Mouse (Mus musculus): ENCODE results near the gene Helz.
A peak's percentile ranks its signal among the peaks of the same experiment; 100 is the strongest.
"Not testable (repeated sequence)": the region's sequence is repeated elsewhere in the genome, so short reads cannot be mapped to it uniquely, and the experiment has no call there.

Helz gene

GRCm38 (mm10) chr11:107546667-107547301 is 946 bp upstream of the Helz start:
- DNase-seq (ENCODE audit: extremely low read depth, insufficient read length, low spot score) = peak; percentile 65

DNA sequence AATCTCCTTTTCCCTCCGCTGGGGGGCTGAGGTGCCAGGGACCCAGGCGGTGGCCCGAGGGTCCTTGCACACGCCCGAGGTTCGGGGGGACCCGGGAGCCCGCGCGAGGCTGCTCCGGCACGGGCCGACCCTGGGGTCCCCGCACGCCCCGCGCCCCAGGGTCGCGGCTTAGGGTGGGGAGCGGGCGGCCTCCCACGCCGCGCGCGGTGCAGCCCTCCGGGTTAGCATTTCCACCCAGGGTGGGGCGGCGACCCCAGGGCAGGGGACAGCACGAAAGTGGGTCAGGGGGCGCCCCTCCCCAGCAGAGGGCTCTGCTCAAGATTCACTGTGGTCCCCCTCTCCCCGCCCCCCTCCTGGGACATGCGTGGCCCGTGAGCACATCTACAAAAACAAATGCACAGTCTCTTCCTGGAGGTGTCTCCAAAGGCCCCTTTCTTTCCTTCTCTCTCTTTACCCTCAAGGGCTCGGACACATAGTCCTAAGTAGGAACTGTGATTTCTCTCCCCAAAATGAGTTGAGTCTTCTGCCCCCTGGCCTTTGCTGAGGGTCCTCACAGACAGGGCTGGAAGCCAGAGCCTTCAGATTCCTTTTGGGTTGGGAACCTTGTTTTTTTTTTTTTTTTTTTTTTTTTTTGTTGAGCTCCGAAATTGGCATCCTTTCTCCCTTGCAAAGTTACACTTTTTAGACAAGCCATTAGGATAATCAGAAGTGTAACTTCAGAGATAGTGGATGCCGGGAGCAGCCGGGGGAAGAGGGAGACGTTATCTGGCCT is 660 bp downstream of the Helz start:
- no peak for DNase-seq (ENCODE audit: extremely low read depth, insufficient read length, low spot score)

DNA sequence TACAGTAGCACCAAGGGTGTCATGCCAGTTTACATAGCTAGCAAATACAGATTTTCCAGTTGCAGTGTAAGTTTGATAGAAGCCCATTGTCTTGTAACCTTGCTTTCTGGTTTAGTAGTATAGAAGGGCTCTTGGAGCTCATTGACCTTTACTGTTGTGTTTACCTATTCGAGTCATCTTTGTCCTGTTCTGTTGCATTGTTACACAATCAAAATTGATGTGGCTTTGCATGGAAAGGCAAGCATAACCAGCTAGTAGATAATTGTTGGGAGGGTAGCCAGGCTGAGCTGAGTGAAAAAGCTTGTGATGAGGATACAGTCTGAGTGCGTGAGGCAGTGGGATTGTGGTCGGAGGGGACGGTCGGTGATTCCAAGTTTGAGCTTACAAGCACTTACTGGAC is 12.1 kb downstream of the Helz start:
- DNase-seq (ENCODE audit: extremely low read depth, insufficient read length, low spot score) = no peak

DNA sequence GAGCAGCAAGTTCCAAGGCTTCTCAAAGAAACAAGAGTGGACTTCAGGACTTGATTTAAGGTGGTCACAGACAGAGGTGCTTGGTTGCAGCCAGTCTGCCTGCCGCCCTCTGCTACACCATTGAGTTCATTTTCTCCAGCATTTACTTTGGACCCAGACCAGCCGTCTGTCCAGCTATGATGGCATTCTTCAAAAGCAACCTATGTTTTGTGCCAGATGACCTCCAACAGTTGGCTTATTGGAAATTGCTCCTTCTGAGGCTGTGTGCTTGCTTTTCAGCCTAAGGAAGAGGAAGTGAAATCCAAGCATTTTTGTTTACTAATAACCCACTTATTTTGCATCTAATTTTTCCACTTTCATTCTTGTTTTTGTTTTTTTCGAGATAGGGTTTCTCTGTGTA is 19.7 kb downstream of the Helz start:
- DNase-seq (ENCODE audit: extremely low read depth, insufficient read length, low spot score) = no peak

- DNase-seq (ENCODE audit: extremely low read depth, insufficient read length, low spot score) = no peak
Measured at GRCm38 (mm10) chr11:107568466-107568995, 20.8 kb downstream of the Helz start.

DNA sequence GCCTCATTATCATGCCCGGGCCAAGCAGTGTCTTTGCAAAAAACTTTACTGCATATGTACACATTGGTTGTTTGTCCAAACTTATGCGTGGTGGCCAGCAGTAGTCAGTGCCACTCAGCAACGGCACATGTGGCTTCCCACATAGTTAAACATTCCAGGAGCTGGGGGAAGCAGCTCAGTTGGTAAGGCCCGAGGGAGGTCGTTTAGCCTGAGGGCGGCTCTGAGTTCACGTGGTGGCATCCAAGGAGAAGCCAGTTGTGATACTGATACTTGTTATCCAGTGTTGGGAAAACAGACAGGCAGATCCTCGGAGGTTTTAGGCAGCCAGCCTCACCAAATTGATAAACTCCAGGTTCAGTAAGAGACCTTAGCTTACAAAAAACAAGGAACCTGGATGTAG is 23.2 kb downstream of the Helz start:
- DNase-seq (ENCODE audit: extremely low read depth, insufficient read length, low spot score) = not testable (repeated sequence)

GRCm38 (mm10) chr11:107571318-107571717 is 23.6 kb downstream of the Helz start:
- DNase-seq (ENCODE audit: extremely low read depth, insufficient read length, low spot score) = no peak

DNA sequence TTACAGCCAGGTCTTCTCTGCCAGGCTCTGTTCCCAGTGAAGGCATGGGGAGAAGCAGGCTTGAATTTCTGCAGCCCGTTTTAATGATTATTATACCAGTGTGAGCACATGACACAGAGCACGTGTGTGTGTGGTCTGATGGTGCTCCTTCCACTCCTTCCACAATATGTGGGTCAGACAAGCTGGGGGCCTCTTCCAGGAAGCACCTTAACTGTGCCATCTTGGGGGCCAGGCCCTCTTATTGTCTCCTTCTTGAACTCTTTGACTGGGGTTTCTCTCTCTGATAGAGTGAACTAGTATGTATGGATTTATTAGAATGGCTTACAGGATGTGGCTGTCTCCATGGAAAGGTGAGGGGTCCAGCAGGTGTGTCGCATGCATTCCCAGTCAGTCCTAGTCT is 24.8 kb downstream of the Helz start:
- DNase-seq (ENCODE audit: extremely low read depth, insufficient read length, low spot score) = no peak

GRCm38 (mm10) chr11:107573061-107573692 is 25.4 kb downstream of the Helz start:
- no peak for DNase-seq (ENCODE audit: extremely low read depth, insufficient read length, low spot score)

- DNase-seq (ENCODE audit: extremely low read depth, insufficient read length, low spot score) = no peak
Measured at GRCm38 (mm10) chr11:107573847-107574246, 26.1 kb downstream of the Helz start.

- DNase-seq (ENCODE audit: extremely low read depth, insufficient read length, low spot score) = no peak
Measured at GRCm38 (mm10) chr11:107574811-107575705, 27.3 kb downstream of the Helz start.

- DNase-seq (ENCODE audit: extremely low read depth, insufficient read length, low spot score) = no peak
Measured at GRCm38 (mm10) chr11:107576186-107576585, 28.5 kb downstream of the Helz start.

DNA sequence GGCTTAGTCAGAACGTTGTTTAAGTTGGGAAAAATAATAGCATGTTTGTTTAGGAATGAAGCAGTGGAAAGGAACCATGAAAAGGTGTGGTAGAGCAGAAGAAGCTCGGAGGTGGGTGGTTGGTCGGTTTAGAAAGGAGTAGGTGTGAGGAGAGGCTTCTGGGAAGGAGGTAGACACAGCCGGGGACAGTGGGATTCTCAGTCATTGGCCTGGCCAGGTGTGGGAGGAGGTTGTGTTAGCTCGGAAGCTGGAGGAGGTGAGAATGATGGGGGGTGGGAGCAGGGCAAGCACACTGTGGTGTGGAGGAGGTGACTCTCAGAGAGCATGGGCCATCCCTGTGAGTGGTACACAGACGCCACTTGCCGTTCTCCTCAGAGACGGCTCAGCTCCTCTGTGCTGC is 29.7 kb downstream of the Helz start:
- no peak for DNase-seq (ENCODE audit: extremely low read depth, insufficient read length, low spot score)

GRCm38 (mm10) chr11:107578226-107578625 is 30.5 kb downstream of the Helz start:
- DNase-seq (ENCODE audit: extremely low read depth, insufficient read length, low spot score) = no peak

DNA sequence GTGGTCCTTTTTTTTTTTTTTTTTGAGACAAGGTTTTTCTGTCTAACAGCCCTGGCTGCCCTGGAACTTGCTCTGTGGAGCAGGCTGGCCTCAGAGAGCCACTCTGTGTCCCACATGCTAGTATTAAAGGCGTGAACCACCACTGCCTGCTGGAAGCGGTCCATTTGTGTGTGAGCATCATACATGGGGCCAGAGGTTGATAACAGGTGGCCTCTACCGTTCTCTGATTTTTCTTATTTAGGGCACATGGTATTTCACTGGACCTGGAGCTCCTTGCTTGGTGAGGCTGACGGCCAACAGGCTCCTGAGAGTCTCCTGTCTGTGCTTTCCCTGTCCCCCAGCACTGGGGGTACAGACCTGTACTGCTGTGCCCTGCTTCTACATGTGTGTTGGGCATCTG is 33.1 kb downstream of the Helz start:
- DNase-seq (ENCODE audit: extremely low read depth, insufficient read length, low spot score) = no peak

DNA sequence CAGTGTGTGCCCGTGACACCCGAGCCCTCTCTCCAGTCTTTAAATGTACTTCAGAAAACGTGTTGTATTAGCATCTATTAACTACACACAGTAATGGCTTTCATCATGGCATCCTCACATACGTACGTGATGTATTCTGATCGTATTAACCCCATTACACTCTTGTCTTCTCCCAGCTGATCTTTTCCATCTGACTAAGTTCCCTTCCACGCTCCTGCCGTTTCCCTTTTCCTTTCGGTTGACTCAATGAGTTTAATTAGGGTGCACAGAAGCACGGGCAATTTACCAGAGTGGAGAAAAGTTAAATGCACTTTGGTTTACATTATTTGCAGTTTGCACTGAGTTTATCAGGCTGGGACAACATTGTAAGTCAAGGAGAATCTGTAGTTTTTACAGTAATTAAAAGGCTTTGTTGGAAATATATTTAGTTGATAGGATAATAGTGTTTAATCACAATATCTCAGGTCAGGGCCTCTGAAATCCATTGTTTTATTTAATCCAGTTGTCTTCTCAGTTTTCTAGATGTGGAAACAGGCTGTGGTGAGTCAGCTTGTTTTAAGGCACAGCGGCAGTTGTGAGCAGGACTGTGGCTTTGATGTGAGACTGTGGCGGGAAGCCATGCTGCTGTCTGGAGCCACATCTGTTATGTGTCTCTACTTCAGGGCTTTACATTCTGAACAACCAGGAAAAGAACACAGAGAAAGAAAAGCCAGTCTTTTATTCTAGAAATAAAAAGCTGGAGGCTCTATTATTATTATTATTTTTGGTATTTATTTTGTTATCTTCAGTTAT is 37.1 kb downstream of the Helz start:
- no peak for DNase-seq (ENCODE audit: extremely low read depth, insufficient read length, low spot score)

- DNase-seq (ENCODE audit: extremely low read depth, insufficient read length, low spot score) = not testable (repeated sequence)
Measured at GRCm38 (mm10) chr11:107586129-107586528, 38.4 kb downstream of the Helz start.

DNA sequence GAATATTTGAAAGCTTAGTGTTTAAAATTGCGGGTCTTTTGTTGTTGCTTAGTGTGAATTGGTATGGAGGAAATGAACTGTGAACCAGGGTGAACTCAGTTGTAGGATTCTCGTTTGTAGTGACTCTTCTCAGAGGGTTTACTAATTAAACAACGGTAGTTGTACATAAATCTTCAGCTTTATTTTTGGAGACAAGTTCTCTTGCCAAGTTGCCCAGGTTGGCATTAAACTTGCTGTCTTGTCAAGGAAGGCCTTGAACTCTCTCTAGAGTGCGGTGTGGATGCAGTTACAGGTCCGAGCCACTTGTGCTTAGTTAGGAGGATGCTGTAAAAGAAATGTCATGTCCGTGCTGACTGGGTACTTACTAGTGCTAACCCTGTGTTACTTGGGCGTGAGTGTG is 39.4 kb downstream of the Helz start:
- DNase-seq (ENCODE audit: extremely low read depth, insufficient read length, low spot score) = no peak

GRCm38 (mm10) chr11:107592575-107592974 is 44.8 kb downstream of the Helz start:
- DNase-seq (ENCODE audit: extremely low read depth, insufficient read length, low spot score) = no peak

GRCm38 (mm10) chr11:107597381-107597780 is 49.7 kb downstream of the Helz start:
- no peak for DNase-seq (ENCODE audit: extremely low read depth, insufficient read length, low spot score)

Measured in 3134 (cell line).